Mouse (Mus musculus) spleen, adult 2 months (tissue): ENCODE measurements at regions not wholly inside any gene's neighbourhood (a gene's known extent, or its start where the extent isn't known, plus 50 kb on each side); places are given as distances from the start of the nearest gene placed in this dataset.

Experiments used
- CTCF ChIP-seq: fragments of 200-500 bp; IDR thresholded peaks from 2 replicates; pipeline ENCODE4 v1.5.1; 2011; ENCODE audit warnings: mild to moderate bottlenecking, inconsistent platforms; ENCODE audit not compliant: insufficient read depth, insufficient read length, insufficient replicate concordance; ENCODE audit errors: extremely low read depth
- POLR2A ChIP-seq: fragments of 200-500 bp; IDR thresholded peaks from 2 replicates; pipeline ENCODE4 v1.6.1; 2011; ENCODE audit warnings: low read depth, low read length, inconsistent platforms

GRCm38 (mm10) chr10:37995691-37996445 is 825.7 kb downstream of the Rfpl4b start:
- TF ChIP-seq CTCF, result no peak
- no peak for TF ChIP-seq POLR2A
